Mouse (Mus musculus) neutrophil, adult 5-6 weeks (primary cell): ENCODE results near the gene Syt3. TPM values are rescaled to one million over a fixed set of nuclear protein-coding genes. Genes with fewer than 3 reads are reported as not detected.

ENCODE experiments used
- ATAC-seq: fragments of 151-379, 151-347 bp; 2 replicates; pipeline ENCODE4 v1.8.0; 2017; ENCODE audit warnings: mild to moderate bottlenecking, moderate TSS enrichment; ENCODE audit not compliant: insufficient number of reproducible peaks, poor library complexity, low FRiP score, severe bottlenecking; ENCODE audit errors: extremely low read depth
- total RNA-seq: library from RNA; stranded (forward); fragments of 200-1000 nt; gene quantifications from 2 replicates; pipeline ENCODE4 v1.2.3, GENCODE M21; 2017

The Syt3 gene
- total RNA-seq, 1 experiment from 2014 or later = not detected

DNA sequence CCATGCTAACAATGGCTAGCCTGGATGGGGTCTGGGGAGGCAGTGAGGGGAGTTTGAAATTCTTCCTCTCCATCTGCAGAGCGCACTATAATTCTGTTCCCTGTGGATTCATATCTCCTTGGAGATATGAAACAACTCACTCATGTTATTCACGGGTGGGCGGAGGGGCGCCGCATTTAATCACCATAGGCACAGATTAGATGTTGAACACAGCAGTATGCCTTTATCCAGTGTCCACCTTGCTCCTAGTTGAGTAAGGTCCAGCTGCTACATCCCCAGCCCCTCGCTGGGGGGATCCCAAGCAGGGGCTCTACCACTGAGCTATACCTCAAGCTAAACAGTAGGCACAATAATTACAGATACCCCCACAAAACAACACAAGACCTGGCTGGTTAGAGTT is 28.5 kb upstream of the Syt3 start:
- no peak for ATAC-seq

DNA sequence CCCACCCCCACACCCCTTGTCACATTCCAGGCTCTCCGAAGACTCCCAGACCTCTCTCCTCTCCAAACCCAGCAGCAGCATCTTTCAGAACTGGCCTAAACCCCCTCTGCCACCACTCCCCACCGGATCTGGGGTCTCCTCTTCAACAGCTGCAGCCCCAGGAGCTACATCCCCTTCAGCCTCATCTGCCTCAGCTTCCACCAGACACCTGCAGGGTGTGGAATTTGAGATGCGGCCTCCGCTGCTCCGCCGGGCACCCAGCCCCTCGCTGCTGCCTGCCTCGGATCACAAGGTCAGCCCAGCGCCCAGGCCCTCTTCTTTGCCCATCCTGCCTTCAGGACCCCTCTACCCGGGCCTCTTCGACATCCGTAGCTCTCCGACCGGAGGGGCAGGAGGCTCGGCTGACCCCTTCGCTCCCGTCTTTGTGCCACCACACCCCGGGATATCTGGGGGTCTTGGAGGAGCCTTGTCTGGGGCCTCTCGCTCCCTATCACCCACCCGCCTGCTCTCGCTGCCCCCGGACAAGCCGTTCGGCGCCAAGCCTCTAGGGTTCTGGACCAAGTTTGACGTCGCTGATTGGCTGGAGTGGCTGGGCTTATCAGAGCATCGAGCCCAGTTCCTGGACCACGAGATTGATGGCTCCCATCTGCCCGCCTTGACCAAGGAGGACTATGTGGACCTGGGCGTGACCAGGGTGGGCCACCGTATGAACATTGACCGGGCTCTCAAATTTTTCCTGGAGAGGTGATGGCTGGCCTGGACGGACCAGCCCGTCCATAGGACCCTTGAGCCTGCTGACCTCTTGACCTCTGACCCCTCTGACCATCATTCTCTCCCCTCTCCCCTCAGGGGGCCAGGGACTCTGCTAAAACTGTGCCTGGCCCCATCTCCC is 27.1 kb upstream of the Syt3 start:
- no peak for ATAC-seq

DNA sequence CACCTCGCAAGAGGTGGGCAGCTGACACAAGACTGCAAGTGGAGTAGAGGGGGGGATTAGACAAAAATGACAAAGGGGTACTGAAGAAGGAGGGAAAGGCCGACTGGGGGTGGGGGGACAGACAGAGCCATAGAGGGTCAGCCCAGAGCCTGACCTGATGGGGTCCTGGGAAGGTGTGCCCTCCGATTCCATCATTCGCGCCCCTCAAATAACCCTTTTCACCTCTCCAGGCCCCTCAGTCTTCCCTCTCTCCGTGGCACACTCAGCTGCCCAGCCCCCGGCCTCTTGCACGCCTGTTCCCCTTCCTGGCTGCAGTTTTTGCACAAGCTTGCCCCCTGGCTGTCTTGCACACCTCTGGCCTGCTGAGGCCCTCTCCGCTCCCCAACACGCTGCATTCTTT is 26.4 kb upstream of the Syt3 start:
- no peak for ATAC-seq

DNA sequence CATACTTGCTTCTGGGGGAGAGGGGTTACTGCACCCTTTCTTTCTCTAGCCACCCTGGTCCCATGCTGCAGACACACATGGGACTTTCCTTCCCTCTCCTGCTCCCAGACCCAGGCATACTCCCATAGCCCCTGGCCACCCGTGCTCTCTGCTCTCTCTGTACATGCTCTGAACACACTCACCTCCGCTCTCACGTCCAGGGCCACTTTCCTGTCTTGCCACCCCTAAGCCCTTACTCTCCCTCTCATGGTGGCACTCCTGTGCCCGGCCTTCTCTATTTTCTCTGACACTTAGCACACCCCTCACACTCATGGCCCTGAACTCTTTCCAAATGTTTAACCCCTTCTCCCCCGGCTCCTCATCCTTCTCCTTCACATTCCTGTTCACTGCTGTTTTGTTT is 25.9 kb upstream of the Syt3 start:
- no peak for ATAC-seq

DNA sequence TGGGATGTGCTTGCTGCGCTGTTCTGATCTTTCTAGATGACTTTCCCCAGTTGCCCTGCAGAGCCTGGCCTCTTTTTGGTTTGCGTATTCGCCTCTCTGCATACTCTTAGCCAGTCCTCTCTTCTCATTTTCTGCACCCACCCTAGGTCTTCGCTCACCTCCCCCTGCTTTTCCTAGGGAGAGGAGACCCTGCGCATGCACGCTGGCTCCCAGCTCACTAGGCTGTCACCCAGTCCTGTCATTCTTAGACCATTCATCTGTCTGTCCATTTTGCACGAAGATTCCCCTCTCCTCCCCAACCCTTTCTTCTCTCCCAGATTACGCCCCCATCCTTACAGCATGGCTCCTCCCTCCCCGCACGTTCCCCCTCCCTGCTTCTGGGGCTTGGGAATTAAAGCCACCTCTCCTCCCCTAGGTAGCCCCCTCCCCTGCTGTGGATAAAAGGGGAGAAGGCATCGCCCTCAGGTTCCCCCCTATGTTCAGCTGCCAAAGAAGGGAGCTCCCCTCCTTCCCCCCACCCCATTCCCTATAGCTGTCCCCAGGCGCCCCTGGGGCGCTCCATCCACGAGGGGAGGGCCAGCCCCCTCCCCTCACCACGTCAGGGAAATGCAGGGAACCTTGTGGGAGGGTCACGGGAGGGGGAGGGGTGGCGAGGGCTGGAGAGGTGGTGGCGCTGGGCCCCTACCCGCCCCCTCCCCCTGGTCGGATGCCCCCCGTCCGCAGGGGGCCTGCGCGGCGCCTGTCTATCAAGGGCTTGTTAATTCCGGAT is 24.8 kb upstream of the Syt3 start:
- no peak for ATAC-seq

DNA sequence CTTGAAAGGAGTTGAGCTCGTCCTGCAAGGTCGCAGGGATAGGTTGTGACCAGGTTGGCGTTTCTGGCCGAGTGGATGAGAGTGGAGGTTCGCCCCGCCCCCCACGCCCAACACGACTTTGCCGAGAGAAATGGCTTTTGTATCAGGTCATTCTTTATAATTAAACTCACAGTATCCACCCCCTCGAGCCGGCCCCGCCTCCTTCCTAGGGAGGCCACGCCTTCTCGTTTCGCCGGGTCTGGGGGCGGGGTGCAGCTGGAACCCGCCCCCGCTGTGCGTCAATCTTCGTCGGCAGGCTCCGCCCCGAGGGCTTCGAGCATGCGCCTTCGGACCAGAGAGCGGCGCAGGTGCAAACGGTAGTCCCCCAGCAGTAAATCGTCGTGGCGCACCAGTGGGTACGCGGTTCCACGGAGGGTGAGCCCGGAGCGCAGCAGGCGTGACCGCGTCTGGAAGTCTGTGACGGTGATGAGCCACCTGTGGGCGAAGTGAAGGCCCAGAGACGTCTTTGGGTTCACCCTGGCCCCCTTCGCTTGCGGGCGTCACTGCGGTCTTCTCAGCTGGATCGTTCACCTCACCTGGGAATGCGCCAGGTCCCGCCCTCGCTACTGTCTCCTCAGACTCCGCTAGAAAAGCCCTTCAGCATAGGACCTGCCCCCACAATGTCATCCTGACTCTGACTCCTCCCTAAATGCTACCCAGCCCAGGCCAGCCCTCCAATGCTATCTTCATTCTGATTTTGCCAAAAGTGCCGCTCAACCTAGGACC is 23.8 kb upstream of the Syt3 start:
- peak; percentile 61 for ATAC-seq

DNA sequence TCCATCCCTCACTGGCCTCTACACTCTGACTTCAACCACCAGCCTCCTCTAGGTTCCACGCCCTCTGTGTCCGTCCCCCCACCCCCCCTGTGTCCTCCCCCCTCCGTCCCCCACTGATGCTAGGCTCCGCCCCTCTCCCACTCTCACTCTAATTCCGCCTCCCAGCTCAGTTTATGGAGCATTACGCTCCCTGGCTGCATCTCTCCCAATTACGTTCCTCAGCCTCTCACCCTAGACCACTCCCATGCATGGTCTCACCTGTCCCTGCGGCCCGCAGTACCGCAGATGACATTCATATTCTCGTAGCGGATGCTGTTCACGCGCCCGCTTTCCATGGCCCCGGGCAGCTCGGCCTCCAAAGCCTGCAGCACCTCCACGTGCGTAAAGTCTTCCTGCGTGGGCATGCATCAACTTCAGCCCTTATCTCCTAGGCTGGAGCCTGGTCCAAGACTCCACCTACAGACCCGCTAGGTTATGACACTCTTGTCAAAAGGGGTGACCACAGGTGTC is 23.1 kb upstream of the Syt3 start:
- ATAC-seq = no peak

DNA sequence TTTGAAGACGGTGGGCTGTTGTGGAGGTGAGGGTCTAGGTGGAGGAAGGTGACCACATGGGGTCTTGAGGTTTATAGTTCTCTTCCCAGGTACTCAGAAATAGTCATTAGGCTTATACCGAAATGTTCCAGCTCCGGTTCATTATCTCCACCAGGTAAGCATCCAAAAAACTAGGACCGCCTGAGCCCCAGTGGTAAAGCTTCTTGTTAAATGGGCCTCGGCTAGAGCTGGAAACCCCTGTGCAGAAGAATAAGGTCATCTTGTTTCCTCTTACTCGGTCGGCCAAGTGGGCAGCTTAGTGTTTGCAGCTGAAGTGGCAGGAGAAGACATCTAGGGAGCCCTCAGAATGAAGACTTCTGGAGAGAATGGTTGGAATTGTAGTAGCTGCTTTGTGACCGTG is 11.2 kb upstream of the Syt3 start:
- ATAC-seq = no peak

DNA sequence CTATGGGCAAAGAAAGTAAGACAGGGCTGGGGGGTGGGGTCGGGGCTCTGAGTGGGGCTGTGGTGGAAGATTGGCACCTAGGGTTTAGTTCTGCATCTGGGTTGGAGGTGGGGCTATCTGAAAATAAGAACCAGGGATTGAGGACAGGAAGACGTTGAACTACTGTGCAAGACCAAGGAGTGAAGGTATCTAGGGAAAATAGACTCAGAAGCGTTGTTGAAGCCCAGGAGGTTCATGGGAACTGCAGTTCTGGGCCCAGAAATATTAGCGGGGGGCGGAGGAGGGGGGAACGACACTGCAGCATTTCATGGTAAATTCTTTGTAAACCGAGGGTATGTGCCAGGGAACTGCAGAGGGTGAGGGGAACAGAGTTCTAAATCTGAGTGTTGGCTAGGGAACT is 10.4 kb upstream of the Syt3 start:
- no peak for ATAC-seq

DNA sequence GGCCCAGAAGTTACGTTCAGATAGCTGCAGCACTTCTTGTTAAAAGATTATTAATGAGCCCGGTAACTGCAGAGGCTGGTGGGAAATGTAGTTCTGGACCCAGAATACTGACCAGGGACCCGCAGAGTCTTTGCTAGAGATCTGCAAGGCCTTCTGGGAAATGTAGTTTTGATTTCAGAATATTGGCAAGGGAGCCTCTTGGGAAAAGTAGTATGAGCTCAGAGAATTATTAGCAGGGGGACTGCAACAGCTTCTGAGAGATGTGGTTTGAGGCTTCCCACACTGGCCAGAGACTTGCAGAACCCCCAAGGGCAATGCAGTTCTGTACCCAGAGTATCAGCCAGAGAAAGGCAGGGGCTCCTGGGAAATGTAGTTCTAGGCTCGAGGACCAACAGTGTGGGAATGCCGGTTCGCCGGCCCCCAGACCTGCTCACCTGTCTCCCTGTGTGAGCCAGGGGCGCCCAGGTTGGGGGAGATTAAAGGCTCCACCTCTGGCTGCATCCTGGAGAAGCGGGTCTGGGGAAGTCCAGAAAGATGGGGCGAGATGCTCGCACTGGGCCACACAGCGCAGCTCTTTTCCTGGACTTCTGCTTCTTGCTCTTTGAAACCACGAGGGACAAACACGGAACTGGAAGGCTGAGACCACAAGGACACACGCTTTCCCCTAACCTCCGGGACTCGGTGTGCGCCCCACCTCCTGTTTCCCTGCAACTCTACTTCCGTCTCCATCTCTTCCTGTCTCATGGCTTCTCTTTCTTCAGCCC is 9.8 kb upstream of the Syt3 start:
- peak; percentile 88 for ATAC-seq

DNA sequence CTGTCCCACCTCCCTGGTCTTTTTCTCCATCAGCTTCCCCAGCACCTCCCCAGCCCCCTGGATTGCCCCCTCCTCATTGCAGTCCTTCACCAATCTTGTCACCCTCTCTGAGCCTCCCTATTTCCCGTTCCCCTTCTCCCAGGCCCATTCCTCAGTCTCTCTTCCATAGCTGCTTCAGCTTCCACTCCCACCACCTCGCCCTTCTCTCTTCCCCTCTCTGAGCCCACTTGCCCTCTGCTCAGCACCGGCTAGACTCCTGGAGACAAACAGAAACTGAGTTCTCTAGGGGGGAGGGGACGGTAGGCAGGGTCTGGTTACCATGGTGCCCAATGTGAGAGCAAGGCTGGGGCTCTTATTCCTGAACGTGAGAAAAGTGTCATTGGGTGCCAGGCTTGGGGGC is 9.1 kb upstream of the Syt3 start:
- no peak for ATAC-seq

DNA sequence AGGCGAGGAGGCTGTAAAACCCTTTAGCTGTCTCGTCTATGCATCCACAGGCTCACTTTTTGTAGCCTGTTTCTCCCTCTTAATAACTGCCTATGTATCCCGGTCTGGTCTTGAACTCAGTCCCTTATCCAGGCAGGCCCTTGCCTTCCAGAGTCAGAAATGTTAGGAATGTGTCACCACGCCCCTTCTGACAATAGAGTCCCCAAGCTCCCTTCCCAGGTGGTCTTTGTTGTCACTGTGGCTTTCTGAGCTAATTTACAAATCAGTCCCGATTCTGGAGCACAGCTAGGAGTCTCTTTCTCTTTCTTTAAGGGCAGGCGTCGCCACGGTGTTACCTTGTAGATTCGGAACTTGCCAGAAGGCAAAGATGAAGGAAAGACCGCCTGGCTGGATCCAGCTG is 8.7 kb upstream of the Syt3 start:
- no peak for ATAC-seq

DNA sequence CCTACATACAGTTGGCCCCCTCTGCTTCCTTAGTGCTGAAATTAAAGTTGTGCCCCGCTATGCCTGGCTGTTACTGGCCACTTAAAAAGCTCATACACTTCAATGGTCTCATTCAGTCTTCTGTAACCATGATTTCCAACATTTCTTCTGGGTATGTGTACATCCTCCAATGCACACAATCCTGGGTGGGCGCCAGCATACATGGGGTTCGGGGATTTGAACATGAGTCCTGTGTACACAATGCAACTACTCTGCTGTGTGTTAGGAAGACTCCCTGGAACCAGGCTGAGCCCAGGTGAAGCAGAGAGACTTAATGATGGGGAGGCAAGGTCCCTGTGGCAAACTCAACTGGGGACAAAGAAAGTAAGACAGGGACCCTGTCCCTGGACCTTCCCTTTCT is 8.1 kb upstream of the Syt3 start:
- no peak for ATAC-seq

DNA sequence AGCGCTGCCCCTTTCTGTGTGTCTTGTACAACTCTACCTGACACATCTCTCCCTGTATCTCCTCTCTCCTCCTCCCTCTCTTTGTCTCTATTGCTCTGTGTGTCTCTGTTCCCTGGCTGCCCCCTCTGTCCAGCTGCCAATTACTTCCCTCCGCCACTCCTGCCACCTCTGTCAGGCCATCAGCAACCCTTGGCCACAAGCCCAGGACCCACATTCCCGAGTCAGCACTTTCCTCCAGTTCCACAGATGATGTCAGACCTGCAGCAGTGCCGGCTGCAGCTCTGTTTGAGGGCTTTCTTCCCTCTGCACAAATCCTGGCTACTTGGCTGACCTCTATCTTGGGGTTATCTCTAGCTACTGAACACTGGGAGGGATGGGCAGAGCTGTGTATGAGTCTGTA is 5.6 kb upstream of the Syt3 start:
- no peak for ATAC-seq

DNA sequence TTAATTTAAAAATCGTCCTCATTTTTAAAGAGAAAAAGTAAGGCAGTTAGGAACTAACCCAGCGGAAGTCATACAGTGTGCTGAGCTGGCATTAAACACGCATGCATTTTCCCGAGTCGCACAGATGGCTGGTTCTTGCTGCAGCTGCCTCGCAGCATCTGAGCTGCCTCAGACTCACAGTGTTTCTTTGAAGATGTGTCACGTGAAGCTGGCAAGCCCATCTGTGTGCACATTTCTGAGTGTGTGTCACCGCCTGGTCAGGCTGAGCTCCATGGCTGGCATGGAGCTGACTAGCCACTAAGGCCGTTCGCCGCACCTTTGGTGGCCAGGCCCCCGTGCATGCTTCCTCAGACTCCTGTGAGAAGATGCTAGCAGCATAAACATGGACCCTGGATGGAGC is 1.4 kb upstream of the Syt3 start:
- ATAC-seq = no peak

DNA sequence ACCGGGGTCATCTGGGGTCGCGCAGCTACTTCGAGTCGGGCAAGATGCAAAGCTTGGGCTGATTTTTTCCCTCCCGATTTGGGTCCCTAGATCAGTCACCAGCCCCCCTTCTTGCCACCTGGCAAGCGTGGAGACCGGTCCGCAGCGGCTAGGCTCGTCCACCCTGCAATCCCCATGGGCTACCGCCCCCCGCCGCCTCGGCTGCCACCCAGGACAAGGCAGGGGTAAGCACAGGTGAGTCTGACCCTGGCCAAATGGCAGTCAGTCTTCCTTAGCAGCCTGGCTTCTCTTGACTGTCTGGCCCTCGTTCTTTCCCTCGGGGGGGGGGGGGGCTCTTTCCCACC is 786 bp downstream of the Syt3 start:
- no peak for ATAC-seq

DNA sequence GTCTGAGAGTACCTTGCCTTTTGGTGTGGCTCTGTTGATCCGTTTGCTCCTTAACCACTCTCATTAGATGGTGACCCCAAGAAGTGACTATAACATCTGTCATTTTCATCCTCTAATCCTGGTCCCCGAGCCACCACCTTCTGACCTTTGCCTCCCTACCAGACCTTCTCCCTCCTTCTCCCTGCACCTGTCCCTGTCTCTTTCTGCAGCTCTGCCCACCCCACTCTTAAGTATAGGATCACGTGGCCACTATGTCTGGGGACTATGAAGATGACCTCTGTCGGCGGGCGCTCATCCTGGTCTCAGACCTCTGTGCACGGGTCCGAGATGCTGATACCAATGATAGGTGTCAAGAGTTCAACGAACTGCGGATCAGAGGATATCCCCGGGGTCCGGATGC is 1.8 kb downstream of the Syt3 start, which contains the start of gene 1700008O03Rik:
TSS of gene 1700008O03Rik (minus strand) at position 101 of the 400 bp plus-strand sequence.
- ATAC-seq = no peak

DNA sequence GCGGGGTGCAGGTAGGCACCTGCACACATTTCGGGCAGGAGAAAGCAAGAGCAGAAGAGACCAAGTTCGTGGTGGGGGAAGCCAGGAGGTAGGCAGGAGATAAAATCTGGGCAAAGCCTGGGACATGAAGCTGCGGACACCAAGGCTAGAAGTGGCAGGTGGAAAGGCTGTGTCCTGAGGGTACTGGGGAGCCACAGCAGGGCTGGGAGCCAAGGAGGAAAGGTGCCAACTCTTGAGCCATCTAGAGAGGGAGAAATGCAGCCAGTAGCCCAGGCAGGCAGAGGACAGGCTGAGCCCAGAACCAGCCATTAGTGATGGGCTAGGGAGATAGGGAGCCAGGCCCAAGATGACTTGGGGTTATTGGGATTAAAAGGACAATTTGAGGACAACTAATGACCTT is 7.9 kb downstream of the Syt3 start:
- no peak for ATAC-seq

DNA sequence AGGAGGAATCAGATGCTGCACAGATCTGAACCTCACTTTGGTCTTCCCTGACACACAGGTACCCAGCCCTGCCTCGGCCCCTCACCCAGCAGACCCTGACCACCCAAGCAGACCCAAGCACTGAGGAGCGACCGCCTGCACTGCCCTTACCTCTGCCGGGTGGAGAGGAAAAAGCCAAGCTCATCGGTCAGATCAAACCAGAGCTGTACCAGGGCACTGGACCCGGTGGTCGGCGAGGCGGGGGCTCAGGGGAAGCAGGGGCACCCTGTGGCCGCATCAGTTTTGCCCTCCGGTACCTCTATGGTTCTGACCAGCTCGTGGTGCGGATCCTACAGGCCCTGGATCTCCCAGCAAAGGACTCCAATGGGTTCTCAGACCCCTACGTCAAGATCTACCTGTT is 8.4 kb downstream of the Syt3 start:
- no peak for ATAC-seq
